Mouse (Mus musculus) v-Abl transformed pro-B cells (cell line): ENCODE measurements at regions not wholly inside any gene's neighbourhood (a gene's known extent, or its start where the extent isn't known, plus 50 kb on each side); places are given as distances from the start of the nearest gene placed in this dataset.

Source experiments
- in situ Hi-C, 2 experiments: fragments of 400-800 bp; cut with MboI; formaldehyde crosslinking; loops; one replicate each; pipeline ENCODE4 v1.15.1; 2025; ENCODE audit not compliant: unreplicated experiment in 2 of 2

DNA sequence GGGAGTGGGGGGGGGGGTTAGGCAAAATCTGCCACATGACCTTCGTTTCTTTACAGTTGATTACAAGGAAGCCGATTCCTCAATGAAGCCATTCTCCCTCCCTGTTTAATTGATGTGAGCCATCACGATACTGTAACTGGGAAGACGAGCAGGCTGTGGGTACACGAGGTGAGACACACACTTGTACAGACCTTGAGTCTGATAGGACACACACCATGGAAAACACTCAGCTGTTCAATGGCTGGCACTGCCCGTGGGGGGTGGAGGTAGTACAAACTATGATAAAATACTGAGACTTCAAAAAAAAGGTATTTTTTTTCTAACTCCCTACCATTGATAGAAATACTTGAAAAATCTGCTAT, 257.3 kb upstream of the Adgrl2 start:
- in situ Hi-C loops, result no loop called here

- in situ Hi-C loops, result no loop called here
These were observed 256.7 kb upstream of the Adgrl2 start for GRCm38 (mm10) chr3:149246935-149247625.

DNA sequence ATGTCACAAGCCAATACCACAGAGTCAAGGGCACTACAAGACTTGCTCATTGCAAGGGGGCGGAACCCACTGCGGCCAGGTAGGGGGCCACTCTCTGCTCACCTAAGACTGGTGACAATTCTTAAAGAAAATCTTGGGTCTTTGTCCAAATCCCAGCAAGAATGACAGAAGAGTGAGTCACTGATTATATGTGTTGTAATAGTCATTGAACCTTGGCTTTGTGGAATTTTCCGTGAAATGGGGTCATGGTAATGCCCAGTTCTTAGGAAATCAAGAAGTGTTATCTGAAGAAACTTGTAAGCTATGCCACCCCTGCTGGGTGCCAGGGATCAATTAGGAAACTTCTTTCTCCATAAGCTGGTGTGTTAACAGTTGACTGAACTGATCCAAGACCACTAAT, 249.3 kb upstream of the Adgrl2 start:
- in situ Hi-C loops, result no loop called here

GRCm38 (mm10) chr3:149238076-149238475, 247.7 kb upstream of the Adgrl2 start:
- in situ Hi-C loops, result no loop called here

GRCm38 (mm10) chr3:149235183-149235582, 244.8 kb upstream of the Adgrl2 start:
- in situ Hi-C loops, result no loop called here

DNA sequence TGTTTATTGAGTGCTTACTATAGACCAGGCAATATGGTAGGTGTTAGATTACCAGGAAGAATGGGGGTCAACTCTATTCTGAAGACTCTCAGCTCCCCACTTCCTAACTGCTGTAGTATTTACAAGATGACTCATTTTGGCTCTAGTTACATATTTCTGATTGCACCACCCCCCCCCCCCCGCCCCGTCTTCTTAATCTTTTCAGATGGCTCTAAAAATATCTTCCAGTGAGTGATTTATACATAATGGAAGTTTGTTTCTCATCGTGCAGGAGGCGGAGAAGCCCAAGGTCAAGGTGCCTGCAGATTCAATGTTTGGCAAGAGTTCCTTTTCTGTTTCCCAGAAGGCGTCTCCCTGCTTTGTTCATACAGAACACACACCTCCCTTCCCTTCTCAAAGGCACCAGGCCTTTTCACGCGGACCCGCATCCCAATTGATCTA, 243.4 kb upstream of the Adgrl2 start:
- in situ Hi-C loops, result no loop called here

DNA sequence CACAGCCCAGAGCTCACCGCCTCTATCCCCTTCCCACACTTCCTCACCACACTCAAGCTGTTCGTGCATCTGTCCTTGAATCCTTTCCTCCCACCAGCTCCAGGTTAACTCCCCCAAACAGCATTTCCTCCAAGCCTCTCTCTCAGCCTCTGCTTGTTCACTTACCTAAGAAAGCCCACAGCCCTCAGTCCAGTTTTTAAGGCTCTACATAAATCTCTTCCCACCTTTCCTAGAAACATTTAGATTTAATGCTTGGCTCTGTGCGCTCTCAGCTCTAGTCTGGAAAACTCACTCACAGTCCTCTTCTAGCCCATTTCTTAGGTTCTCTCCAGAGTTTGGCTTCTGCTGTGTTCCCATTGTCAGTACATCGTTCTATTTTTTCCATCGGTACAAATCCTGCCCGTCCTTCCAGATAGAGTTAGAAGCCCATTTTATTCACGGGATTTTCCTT, 242.9 kb upstream of the Adgrl2 start:
- in situ Hi-C loops, result no loop called here

DNA sequence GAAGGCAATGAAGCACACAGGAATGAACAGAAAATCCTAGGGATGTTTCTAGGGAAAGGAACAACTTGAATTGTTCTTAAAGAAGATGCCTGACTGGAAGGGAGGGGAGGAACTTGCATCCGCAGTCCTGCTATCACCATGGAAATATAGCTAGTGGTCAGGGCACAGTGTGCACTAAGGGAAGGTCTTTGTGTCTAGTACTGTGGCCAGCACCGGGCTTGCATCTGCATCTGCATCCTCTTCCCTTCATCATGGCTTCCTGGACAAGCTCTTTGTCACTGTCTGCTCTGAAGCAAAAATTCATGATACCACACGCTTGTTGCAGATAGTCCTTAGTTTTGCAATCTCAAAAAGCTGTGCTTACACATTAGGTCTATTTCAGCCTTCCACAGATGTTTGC, 241.0 kb upstream of the Adgrl2 start:
- in situ Hi-C loops, result no loop called here

- in situ Hi-C loops, result no loop called here
These were observed 237.2 kb upstream of the Adgrl2 start for GRCm38 (mm10) chr3:149227556-149227955.

DNA sequence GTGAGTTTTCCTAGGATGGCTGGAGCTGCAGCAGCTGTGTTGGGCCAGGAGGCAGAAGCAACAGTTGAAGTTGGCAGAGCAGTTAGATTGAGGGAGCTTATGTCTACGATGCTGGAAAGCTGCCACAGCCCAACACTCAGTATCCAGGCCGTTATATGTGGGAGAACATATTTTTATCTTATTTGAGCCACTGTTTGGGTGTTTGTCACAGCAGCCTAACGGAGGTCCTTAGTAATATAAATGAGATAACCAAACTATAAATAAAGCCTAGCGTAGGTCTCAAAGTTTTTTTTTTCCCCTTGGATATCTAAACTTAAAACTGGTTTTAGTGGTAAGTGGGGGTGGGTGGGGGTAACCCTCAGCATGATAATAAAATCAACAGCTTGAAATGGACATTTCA, 236.4 kb upstream of the Adgrl2 start:
- in situ Hi-C loops, result no loop called here

DNA sequence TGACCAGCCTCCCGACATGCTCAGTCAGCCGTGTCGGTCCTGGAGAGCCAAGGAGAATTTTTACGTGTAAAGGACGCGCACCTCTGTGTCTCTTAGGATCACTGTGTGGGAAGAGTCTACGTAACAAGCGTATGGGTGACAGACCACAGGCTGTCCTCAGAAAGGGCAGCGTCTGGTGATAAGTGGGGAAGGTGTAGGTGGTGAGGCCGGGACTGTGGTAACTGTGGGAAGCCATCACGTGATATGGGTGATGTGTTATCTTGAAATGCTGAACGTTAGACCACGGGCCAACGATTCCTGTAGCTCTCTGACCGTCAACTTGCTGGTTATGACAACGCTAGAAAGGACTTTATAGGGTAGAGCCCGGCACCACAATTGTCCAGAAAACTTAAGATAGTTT, 235.3 kb upstream of the Adgrl2 start:
- in situ Hi-C loops, result no loop called here

DNA sequence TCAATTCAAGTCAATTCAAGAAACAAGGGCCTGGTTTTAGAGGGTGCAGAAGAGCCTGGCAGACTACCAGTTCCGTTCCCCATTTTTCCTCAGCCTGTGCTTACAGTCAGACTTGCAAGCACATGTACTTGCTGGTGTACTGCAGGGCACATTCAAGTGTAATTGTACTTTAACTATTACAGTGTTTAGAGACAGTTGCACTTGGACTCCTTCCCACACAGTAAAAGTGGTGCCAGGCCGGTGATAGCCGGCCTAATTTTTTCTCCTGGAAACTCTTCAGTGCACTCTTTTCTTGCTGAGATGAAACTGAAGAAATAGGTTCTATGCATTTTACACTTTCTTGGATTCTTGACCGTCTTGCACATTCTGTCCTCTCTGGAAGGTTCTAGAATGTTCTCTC, 233.9 kb upstream of the Adgrl2 start:
- in situ Hi-C loops, result no loop called here

- in situ Hi-C loops, result no loop called here
These were observed 233.4 kb upstream of the Adgrl2 start for GRCm38 (mm10) chr3:149223776-149224175.

DNA sequence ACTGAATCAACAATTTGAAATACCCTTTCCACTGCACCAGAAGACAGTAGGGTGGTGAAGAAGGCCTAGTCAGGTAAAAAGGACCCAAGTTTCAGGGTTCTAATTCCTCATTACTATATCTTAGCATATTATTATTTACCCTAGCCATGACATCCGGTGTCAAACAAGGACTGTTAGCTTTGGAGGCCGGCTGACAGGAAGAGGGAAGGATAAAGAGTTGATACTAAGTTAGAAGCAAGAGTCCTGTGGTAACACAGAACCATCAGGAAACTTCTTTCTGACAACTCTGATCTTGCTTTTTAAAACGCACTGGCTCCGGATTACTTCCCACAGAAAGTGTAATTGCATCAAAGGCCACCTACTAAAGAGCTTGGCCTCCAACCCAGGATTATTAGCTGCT, 230.6 kb upstream of the Adgrl2 start:
- in situ Hi-C loops, result no loop called here

- in situ Hi-C loops, result no loop called here
These were observed 230.1 kb upstream of the Adgrl2 start for GRCm38 (mm10) chr3:149220304-149220951.

DNA sequence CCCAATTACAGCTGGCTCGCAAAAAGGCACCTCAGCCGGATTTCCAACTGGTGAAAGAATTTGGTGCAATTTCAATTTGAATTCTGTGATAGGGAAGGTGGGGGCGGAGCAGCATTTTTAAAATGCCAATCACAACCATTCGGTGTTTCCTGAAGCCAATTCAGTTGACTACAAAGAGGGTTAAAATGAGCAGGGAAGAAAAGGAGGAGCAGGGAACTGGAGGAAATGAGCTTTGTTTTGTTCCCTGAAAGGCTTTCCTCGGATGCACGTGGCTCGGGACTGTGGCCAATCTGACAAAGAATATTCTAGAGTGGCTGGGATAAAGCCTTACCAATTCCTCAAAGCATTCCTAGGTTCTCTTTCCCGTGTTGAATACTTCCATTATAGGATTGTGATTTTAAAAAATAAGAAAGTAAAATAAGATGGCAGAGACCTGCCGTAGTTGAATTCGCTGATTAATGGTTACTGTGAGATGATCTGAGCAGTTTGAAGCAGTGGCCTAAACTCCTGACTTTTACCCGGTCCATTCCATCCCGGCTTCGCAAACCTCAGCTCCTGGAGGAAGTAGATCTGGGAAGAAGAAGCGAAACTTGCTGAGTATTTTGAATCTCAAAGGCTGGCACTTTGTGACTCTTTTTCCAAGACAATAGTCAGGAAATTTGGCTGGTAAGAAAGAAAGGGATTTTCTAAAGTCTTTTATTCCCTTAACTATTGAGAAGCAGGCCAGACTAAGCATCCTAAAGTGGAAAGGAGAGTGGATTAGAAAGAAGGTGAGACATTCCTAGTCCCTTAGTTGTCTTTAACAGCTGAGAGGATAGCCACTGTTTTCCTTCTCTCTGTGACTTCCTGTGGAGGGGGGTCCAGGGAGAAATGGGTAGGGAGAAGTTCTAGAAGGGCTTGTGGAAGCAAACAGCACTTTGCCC, 229.3 kb upstream of the Adgrl2 start:
- in situ Hi-C loops, result no loop called here

GRCm38 (mm10) chr3:149217916-149218803, 227.8 kb upstream of the Adgrl2 start:
- in situ Hi-C loops, result no loop called here

DNA sequence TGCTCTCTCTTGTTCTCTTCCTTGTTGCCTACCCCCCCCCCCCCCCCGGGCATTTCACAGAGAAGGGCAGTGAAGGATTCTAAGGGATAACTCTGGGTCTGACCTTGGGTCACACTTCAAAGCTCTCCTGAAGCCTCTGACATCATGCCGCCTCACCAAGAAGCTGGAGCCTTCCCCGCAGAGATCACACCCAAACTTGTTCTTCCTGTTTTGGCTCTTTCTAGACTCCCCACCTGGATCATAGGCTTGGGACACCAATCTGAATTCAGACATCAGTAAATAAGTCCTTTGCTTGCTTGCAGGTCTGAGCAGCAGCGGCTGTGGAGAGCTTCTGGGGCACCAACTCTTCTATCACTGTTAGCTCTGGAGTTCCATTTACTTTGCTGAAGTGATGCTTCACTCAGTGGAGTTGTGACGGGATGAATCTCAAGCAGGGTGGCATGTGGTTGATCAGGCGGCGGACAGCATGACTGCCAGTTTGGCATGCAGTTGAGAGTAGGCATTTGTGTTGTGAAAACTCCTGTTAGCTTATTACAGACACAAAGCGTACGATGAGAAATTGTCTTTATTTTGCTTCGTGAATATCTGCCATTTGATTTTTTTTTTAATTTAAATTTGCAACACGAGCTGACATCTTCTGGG, 226.5 kb upstream of the Adgrl2 start:
- in situ Hi-C loops, result no loop called here

DNA sequence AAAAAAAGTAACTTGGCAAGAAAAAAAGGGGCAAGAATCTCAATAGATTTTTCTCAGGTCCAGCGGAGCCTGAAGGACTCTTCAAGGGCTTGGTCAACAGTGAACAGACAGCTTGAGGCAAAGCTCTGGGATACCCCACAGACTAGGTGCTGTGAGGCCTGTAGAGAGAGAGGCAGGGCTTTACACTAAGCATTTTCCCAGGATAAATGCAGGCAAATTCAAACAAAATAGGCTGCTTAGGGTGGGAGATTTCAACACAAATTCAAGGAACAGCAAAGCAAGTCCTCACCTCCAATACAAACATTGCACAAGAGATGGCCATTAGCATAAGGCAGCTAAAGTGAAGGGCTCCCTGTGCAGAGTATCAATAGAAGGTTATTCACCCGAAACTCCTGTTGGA, 225.3 kb upstream of the Adgrl2 start:
- in situ Hi-C loops, result no loop called here

GRCm38 (mm10) chr3:149211909-149212308, 221.6 kb upstream of the Adgrl2 start:
- in situ Hi-C loops, result no loop called here
